Mouse (Mus musculus) sigmoid colon, adult 10 weeks (tissue): ENCODE data around the gene Cd200r1. TPM values are rescaled to one million over a fixed set of nuclear protein-coding genes. Genes with fewer than 3 reads are reported as not detected.

ENCODE experiments used
- polyA plus RNA-seq: library from polyadenylated mRNA; stranded (reverse); fragments of 350-450 nt; fragmentation: Illumina TruSeq; extraction: RNeasy Lipid Tissue Mini Kit (QIAGEN cat#74804); gene quantifications from one replicate; pipeline ENCODE4 v1.2.3, GENCODE M21; 2014; ENCODE audit warnings: low read depth, low replicate concordance

Cd200r1 gene
- 4.0 TPM for polyA plus RNA-seq

DNA sequence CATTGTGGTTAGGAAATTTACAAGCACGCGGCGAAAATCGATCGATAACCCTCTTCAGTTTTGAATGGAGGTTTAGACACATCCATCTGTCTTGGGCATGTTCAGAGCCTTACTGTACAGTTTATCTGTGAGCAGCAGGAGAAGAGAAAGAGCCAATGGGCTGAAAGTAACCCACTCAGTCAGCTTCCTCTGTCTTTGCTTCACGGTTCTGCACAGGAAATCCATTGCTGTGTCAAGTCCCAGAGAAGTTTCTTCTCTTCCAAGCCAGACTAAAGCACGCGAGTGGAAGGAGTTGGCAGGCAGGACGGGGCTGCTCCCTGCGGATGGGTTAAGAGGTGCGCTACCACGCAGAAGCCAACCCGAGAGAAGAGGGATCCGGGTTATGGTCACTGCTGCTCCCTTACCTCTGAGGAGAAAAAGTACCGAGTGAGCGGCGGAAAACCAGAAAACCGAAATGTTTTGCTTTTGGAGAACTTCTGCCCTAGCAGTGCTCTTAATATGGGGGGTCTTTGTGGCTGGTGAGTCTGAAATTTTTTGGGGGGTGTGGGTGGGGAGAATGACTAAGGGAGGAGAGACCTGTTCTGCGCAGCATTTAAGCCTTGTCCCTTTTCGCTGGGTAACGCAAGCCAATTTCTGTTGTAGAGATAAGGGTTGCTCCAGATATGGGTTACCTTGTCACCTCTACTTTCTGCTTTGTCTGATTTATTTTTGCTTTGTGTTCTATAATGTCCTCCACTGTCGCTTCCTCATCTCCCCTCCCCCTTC, at the start of gene Cd200r1:
TSS of gene Cd200r1 (plus strand) at position 182 of the 765 bp plus-strand sequence.

DNA sequence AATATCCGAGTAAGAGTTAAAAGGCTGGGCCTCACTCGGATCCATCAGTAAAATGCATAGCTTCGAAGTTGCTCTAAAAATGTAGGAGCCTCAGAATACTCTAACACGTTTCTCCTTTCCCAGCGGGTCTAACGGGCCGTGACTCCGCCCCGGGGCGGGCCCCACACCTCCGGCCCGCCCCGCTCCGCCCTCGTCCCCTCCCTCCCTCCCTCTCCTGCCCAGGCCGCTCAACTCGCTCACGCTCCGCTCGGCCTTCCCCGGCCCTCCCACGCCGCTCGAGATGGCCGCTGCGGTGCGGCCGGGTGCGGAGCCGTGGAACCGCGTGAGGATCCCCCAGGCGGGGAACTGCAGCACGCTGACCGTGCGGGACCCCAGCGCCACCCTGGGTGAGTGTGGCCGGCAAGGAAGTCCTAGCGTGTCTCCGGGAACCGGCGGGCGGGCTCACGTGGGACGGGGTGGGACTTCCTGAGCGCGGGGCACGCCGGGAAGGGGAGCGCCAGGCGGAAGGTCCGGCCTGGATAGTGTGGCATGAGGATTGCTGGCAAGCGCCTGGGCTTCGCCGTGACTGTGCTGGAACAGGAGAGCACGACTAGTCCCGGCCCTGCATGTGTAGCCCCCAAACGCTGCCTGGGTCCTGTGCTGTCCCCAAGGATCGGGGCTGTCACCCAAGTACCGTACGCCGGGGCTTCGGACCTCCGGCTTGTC, 41.3 kb upstream of the Cd200r1 start, which contains the start of gene Nepro:
TSS of gene Nepro (plus strand) at position 219 of the 705 bp plus-strand sequence.

DNA sequence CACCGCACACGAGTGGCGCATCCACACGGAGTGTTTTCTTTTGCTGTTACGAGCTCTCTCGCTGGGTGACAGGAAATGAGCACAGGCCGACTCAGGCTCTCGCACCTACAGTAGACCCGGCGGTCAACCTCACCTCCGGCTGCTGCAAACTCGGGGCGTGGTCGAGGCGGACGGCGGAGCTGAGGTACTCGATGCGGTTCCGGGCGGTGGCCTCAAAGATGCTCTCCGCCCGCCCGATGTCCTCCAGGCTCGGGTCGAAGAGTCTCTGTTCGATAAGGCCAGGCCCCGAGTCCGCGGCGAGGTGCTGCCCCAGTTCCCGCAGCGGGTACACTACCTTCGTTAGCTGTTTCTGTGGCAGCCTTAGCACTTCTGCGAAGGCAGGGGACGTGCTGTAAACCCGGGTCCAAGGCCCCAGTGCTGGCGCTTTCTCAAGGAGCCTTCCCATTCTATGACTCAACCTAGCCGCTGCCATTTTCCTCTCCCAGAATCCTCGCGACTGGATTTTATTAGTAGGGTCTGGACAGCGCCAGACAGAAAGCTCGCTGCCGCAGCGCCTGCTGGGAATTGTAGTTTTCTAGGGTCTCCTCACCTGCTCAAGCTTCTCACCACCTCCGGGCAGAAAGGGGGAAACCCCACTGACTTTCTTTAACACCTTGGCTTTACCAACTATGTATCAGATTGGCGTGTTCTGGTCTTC, 19.5 kb upstream of the Cd200r1 start, which contains the start of gene Gtpbp8:
TSS of gene Gtpbp8 (minus strand) at position 498 of the 697 bp plus-strand sequence.

DNA sequence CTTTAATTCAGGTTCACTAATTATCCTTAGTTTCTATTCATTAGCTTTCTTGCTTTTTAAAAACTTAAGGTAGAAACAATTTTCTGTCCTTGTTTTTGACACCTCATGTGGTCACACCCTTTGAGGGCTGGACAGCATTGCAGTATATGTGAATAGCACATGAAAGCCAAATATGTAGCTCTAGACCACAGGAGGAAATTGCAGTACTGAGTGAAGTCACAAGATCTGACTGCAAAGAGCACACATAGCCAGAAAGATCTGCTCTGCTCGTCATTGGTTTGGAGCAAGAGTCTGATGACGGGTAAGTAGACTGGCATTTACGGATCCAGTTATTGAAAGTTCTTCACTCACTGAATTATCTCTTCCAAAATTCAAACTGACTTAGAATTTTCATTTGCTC, 46.0 kb downstream of the Cd200r1 start, which contains the start of gene Cd200r4:
TSS of gene Cd200r4 (plus strand) at position 190 of the 400 bp plus-strand sequence.

Other genes with a start within 250 kb of the Cd200r1 start
- 7.9 TPM for gene Boc, start 206.8 kb upstream of the Cd200r1 start, polyA plus RNA-seq
- gene Nepro, start 41.4 kb upstream of the Cd200r1 start, polyA plus RNA-seq: 16.9 TPM
- 86.8 TPM for gene Gtpbp8, start 19.4 kb upstream of the Cd200r1 start, polyA plus RNA-seq
- gene Cd200r4, start 46.0 kb downstream of the Cd200r1 start, polyA plus RNA-seq: 1.7 TPM
- gene Cd200r2, start 101.4 kb downstream of the Cd200r1 start, polyA plus RNA-seq: 10.3 TPM
- gene Cd200r3, start 177.9 kb downstream of the Cd200r1 start, polyA plus RNA-seq: 0.63 TPM